Mouse (Mus musculus) activated CD4-positive, CD25-positive, alpha-beta regulatory T cell, adult 4 months (primary cell): Measurements from ENCODE around the gene Adamtsl1. TPM values are rescaled to one million over a fixed set of nuclear protein-coding genes. Genes with fewer than 3 reads are reported as not detected.

ENCODE experiments used
- ATAC-seq: one replicate; pipeline ENCODE4 v1.8.0; 2017
- polyA plus RNA-seq, 2 experiments: library from polyadenylated mRNA; unstranded; fragments of 100-300 nt; shearing (Covaris generic); gene quantifications; one replicate each; pipeline ENCODE4 v1.2.1; 2017

The Adamtsl1 gene
- polyA plus RNA-seq, 2 experiments from 2014 or later = 0.36 TPM; not detected in 1

DNA sequence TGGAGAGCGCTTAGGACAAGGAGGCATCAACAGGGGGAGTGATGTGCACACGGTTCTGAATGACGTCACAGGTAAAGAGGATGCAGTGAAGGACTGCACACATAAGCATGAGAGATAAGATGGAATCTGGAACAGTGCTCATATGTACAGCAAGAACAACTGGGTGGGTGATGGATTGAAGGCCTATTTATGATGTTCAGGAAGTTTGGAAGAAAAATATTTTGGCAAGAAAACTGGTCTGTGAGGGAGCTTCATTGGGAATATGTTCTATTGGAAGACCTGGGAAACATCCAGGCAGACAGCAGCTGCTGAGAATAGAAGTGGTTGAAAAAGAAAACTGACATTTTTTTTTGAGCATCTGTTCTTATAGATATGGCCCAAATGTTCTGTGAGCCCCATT, 300.4 kb downstream of the Adamtsl1 start:
- ATAC-seq = no peak

DNA sequence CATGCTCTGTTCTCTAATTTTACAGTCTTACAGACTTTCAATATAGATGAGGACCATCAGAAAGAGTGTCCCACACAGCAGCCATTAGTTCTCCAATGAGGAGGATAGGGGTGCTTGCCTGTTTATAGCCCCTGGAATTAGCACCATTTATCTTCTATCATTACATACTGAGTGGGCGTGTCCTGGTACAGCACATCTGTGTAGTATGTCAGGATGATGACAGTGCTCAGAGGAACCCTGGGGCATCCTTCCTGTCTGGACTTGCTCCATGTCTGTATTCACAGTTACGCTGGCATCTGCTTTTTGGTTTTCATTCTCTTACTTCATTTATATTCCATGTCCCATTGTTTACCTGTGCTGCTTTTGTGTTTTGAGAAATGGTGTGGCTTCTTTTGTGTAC, 304.5 kb downstream of the Adamtsl1 start:
- no peak for ATAC-seq

DNA sequence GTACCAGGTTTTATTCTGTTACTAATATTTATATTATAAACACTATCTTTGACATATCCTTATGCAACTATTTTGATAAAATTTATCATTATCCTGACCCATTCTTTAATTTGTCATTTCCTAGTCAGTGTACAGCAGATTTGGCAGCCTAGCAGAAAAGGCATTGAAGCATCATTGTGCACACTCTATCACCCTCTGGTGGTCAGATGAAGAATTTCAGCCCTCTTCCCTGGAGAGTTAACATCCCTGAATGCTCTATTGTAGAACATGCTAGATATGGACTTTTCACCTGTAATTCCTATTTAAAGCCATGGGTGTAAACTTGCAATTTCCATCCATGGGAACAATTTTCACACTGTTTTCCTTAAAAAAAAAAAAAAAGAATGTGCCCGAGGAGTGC, 305.2 kb downstream of the Adamtsl1 start:
- ATAC-seq = no peak

DNA sequence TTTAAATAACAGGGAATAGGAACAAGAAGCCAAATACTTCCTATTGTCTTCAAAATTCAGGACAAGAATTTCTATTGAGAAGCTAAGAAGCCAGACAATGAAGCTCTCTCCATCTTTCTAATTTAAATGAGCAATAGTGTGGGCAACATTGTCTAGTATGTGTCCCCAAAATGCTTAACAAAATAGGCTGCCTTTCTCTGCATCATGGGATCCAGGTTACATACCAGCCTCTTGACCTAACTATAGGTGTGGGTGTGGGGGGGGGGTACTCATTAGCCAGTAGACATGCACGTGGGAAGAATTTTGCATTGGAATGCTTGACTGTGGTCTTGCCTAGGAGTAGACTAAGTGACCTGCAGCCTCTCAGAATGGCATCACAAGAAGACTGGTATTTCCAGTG, 305.9 kb downstream of the Adamtsl1 start:
- ATAC-seq = no peak

DNA sequence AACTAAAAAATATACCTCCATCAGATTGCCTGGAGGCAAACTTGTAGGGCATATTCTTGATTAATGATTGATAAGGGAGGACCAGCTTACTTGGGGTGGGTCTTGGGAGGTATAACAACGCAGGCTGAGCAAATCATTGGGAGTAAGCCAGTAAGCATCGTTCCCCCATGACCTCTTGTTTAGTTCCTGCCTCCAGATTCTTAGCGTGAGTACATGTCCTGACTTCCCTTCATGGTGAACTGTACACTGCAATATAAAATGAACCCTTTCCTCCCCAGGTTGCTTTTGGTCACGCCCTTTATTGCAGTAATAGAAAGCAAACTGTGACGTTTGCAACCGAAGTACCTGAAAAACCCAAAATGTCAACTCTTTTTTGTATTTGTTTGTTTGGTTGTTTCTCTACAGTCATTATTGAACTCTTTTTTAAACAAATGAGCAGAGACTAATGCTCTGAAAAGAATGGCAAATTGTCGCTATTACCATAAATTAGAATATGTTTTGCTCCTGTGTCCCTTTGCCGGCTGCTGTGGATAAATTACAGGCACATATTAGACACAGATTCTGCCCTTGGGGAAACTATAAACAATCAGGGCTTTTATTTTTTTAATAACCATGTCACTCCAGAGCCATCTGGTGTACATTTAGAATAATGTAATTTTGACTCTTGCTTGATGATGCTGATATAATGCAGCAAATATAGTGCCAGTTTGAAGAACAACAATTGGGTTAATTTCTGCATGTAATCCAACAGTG, 310.2 kb downstream of the Adamtsl1 start:
- ATAC-seq = no peak

DNA sequence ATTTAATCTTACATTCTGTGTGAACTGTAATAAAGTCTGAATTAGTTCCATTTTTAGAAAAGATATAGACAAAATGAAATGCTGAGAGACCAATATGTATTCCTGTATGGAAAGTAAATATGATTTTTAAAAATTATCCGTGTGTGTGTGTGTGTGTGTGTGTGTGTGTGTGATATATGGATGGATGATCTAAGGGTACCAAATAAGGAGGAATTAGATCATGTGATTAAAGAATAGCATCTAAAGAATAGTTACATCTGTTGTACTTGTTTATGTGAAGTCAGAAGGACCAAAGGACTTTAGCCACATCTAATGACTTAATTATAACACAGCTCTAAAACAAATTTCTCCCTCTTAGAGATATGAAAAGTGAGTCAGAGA, 310.7 kb downstream of the Adamtsl1 start:
- ATAC-seq = no peak

GRCm38 (mm10) chr4:85837058-85837457, 323.1 kb downstream of the Adamtsl1 start:
- ATAC-seq = no peak

DNA sequence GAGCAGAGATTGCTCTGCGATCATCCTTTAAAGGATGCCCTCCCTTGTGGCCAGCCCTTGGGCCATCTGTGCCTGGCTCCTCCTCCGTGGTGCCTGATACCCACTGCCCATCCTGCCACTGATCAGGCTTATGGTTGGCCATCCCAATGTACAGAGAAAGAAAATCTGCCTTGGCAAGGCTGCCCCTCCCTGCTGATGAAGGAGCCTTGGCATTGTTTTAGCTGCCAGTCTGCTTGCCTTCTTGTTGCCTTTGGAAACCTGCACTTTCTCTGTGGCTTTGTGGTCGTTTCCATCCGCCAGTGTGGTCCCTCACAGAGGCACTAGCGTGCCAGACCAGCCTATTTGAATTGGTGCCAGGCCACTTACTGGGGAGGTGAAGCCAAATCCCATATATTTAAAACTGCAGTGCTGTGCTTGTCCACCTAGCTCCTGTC, 323.6 kb downstream of the Adamtsl1 start:
- no peak for ATAC-seq

DNA sequence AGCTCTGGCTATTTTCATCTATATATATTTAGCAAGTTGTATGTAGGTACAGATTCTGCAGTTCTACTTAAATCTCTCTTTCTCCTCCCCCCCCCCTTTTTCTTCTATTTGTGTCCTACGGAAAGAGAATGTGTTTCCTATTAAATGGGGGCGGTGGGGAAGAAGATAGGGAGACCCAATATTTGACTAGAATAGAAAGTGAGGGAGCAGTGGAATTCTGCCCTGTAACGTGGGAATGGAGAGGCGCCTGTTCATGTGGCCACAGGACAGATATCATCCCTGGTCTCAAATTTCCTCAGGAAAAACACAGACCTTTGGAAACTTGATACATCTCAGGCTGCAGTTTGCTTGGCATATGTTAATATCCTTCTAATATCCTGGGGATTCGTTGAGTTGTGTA, 324.1 kb downstream of the Adamtsl1 start:
- ATAC-seq = no peak

DNA sequence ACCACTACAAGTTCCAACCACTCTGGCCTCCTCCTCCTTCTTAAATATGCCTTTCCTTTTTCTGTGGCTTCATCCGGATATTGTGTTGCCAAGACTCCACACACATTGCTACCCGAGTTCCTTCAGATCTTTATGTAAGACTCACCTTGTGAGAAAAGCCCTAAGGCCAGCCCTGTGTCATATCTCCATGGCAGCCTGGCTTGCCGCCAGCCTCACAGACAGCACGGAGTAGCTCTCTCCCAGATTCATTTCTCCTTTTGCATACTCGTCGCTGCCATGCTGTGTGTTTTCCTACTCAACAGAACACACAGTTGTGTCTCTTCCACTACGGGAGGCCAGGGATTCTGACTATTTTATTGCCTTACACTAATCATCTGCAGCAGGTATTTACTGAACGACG, 328.1 kb downstream of the Adamtsl1 start:
- no peak for ATAC-seq

DNA sequence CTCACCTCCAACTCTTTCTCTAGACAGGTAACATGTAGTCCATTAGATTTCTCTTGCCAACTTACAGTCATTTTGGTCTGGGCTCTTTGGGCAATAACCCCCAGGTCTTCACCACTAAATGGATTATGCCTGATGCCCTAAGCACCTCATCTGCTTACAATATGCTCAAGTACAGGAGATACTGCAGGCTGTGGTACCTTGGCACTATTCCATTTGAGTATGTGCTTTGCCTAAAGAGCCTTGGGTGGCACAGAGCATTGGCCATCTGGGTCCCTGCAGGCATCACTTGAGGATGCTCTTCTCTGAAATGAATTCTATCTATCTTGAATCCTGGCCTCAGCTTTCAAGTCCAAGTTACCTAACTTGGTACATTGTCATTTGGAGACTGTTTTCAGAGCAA, 330.4 kb downstream of the Adamtsl1 start:
- no peak for ATAC-seq

- no peak for ATAC-seq
These were observed 332.0 kb downstream of the Adamtsl1 start for GRCm38 (mm10) chr4:85845931-85846330.

GRCm38 (mm10) chr4:85853401-85853800, 339.4 kb downstream of the Adamtsl1 start:
- no peak for ATAC-seq

- ATAC-seq = no peak
These were observed 340.5 kb downstream of the Adamtsl1 start for GRCm38 (mm10) chr4:85854507-85854906.

DNA sequence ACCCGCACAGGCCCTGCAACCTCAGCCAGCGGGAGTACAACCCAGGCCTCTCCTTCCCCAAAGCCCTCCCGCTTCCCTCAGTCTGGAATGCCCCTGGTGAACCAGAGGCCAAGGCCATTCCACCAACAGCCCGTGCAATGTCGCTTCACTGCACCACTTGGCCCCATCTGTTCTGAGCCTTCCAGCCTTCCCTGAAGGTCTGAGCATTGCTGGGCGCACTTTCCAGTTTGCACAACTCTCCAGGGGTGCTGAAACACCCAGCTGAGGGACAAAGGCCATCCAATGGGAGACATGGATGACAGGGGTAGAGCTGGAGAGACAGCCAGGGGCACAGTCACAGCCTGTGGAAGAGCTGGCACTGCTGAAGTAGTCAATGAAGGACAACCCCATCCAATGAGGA, 365.4 kb downstream of the Adamtsl1 start:
- no peak for ATAC-seq

- ATAC-seq = no peak
These were observed 367.3 kb downstream of the Adamtsl1 start for GRCm38 (mm10) chr4:85881318-85881717.

DNA sequence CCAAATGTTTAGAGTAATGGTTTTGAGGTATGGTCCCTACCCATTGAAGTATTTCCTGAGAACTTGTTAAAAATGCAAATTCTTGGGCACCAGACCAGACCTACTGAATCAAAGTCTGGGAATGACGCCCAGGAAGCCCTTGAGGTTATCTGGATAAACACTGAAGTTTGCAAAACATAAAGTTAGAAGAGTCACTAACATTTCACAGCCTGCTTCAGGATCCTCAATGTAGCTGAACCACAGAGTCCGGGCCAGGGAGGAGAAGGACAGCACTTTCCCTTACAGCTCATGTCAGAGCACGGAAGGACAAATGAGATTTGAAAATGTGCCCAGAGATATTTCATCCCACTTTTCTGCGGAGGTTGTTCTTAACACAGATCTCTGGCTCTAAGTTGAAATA, 370.1 kb downstream of the Adamtsl1 start:
- ATAC-seq = no peak

DNA sequence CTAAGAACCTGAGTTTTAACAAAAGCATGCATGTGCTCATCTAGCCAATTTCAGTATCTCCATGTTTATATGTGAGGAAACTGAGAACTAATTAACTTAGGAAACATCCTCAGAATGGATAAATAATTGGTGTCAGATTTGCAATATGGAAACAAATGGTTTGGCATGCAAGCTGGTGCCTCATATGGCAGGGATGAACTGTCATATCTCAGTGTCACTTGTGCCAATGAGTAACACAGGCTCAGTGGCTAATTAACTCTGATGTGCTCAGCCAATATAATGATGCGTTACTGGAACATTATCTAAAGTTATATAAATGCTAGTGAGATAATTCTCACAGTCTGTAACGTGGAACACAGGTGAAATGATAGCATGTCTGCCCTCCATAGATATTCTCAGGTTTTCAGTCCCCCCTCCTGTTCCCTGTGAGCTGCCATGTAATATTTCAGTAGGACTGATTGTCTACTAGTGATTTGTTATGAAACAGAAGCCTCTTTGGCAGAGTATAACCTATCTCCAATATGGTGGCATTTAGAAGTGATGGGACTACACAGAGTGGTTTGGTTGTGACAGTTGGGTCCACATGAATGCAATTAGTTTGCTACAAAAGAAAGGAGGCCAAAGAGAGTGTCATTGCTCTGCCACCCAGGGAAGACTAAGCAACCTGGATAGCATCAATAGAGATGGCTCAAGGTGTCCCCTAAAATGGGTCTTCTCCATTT, 376.1 kb downstream of the Adamtsl1 start:
- no peak for ATAC-seq

DNA sequence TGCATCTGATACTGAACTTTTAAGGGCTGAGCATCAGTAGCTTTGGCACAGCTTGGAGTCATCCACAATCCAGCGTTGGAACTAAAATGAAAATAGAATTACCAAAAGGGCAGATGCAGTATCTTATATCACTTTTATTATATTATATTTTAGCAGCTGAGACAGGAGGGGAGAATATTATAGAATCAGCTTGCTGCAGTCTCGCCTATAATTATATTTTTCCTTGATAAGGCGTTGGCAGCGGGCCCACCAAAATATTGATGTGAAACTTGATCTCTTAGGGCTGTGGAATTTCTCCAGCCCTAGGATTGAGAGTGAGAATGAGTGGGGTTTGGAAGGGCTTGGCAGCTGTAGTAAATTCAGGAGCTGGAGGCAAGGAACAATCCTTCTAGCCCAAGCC, 387.3 kb downstream of the Adamtsl1 start:
- ATAC-seq = no peak

GRCm38 (mm10) chr4:85904217-85904616, 390.2 kb downstream of the Adamtsl1 start:
- no peak for ATAC-seq

DNA sequence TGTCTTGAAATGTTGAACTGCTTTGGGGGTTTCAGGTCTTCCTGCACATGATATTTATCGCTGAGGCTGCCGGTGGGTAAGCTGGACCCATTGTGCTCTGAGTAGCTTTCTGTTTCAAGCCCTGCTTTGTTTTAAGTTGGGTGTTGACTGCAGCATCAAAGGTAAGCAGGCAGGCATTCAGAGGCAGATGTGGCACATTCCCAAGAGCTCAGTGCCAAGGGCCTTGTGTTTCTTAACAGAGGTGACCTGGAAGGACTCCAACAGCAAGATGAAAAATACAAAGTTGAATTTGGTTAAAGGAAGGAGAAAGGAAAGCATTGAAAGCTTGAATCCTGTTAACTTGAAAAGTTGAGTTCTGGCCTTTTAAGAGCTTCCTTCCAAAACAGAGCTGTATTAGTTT, 402.1 kb downstream of the Adamtsl1 start:
- ATAC-seq = no peak

DNA sequence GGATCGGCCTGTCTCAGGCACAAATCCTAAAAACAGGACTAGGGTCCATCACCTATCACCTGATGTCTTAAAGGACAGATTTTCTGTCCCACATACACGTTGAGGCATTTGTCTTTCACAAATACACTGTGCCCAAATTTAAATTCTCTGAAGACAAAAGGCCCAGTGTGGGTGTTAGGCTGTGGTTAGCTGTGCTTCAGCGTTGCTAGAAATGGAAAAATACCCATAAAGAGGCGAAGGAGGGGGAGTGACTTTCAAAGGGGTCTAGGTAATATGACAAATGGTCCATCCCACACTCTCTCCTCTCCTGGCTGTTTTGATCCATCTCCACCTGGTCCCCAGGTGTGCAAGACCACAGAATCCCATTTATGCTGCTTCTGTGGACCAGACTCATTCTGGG, 404.4 kb downstream of the Adamtsl1 start:
- no peak for ATAC-seq

DNA sequence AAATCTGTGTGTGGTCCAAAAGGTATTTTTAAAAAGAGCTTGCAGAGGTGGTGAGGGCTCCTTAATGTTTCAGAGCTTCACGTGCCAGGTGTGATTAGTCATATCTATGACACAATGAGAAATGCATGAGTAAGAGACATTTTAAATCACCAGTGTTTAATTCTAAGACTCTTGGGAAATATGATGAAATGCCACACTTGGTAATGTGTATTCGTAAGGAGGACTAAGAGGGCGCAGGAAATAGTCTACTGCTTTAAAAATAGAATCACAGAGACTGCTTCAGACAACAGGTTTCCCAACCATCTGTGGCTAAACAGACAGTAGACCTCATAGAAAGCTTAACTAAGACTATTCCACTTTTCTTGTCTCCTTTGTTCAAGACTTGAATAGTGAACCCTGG, 406.5 kb downstream of the Adamtsl1 start:
- no peak for ATAC-seq

- ATAC-seq = no peak
These were observed 408.8 kb downstream of the Adamtsl1 start for GRCm38 (mm10) chr4:85922741-85923140.
